Mouse (Mus musculus) ZHBTc4 (cell line): ENCODE results near the gene Gtf2h3.

Experiments
- DNase-seq: peaks from one replicate; pipeline ENCODE4 v3.0.0-alpha.2; 2011; ENCODE audit warnings: low read depth, low spot score

The Gtf2h3 gene

GRCm38 (mm10) chr5:124636694-124637093, 57.8 kb downstream of the Gtf2h3 start:
- DNase-seq: no peak

- peak; percentile 64 for DNase-seq
Observed at GRCm38 (mm10) chr5:124637300-124637699, 58.4 kb downstream of the Gtf2h3 start.

GRCm38 (mm10) chr5:124637836-124638235, 58.9 kb downstream of the Gtf2h3 start:
- DNase-seq: no peak
